Comparison of ENCODE assay signal across 8 mouse cellular contexts in the genomic region with DNA sequence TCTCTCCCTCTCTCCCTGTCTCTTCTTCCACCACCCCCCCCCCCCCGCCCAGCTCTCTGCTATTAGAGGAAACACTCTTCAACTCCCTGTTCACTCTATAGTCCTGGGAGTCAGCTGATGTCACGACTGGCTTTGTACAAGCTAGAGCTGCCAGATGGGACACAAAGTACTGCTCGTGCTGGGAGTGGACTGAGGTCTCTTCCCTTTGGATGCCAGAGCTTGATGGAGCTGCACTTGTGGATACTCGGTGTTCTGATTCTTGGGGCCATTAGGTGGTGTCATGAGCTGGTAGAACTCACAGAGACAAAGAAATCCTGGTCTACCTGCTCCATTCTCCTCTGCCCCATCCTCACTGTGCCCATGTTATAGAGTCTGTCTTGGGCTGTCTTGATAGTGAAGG.
DNase-seq lines count a peak whose midpoint lies in the region; ATAC-seq and TF ChIP-seq lines count a peak whose summit lies in the region.

No protein-coding gene starts in this region.

- H3K4me3 ChIP-seq in left cerebral cortex, adult 2 months, result no peak overlapping the region
- no peak overlapping the region for H3K4me3 ChIP-seq in embryonic facial prominence, embryonic 11.5 days (ENCODE audit: low read depth, low read length)
- no peak overlapping the region for H3K4me3 ChIP-seq in limb, embryonic 15.5 days

- no peak overlapping the region for H3K4me2 ChIP-seq in embryonic facial prominence, embryonic 11.5 days (ENCODE audit: low read depth, low read length)
- H3K4me2 ChIP-seq in limb, embryonic 15.5 days, result no peak overlapping the region

- H3K27ac ChIP-seq in left cerebral cortex, adult 2 months, result no peak overlapping the region
- H3K27ac ChIP-seq in embryonic facial prominence, embryonic 11.5 days (replicated peaks; ENCODE audit: low read depth, low read length), result no peak overlapping the region
- peak overlapping the region; percentile 57; the same call in 1 of the 2 replicates for H3K27ac ChIP-seq in limb, embryonic 15.5 days

- 0 out of 2 replicates have a peak, but pooled peaks cover 5% of the 10 kb centered on the region for H3K4me1 ChIP-seq in embryonic facial prominence, embryonic 11.5 days (ENCODE audit: control insufficient read depth, insufficient read depth, low read length)
- H3K4me1 ChIP-seq in limb, embryonic 15.5 days, result peaks cover 64% of the 10 kb centered on the region

- DNase-seq in adrenal gland, adult 2 months, result peak; percentile 20
- no peak for DNase-seq in adrenal gland, postnatal 25 days
- DNase-seq in left cerebral cortex, adult 2 months (ENCODE audit: extremely low spot score in 1 of 2, low spot score in 2 of 2), result no peak
- DNase-seq in left cerebral cortex, adult 9 months (ENCODE audit: low spot score in 2 of 2), result no peak
- DNase-seq in embryonic facial prominence, embryonic 11.5 days (ENCODE audit: low spot score), result peak; percentile 29
- DNase-seq in spleen, postnatal 14 days (ENCODE audit: low spot score in 2 of 2), result no peak
- no peak for DNase-seq in layer of hippocampus, adult 18-20 months (ENCODE audit: low spot score in 2 of 2)

- H3K36me3 ChIP-seq in embryonic facial prominence, embryonic 11.5 days (replicated peaks; ENCODE audit: control insufficient read depth, insufficient read depth, low read depth, low read length), result no peaks in the 10 kb centered on the region
- no peaks in the 10 kb centered on the region for H3K36me3 ChIP-seq in limb, embryonic 15.5 days

- no peak for ATAC-seq in embryonic facial prominence, embryonic 11.5 days (replicated peaks; ENCODE audit: insufficient number of reproducible peaks, low FRiP score, low TSS enrichment, low read depth)
- ATAC-seq in limb, embryonic 15.5 days (ENCODE audit: insufficient number of reproducible peaks, low FRiP score, low TSS enrichment, low read depth), result no peak

- peak; percentile 14; the same call in 1 of the 2 replicates for TF ChIP-seq CTCF in left cerebral cortex, adult 2 months (IDR thresholded peaks at IDR 0.05)

- WGBS in embryonic facial prominence, embryonic 11.5 days, result 25% methylated on average over 3 of the region's 4 CpGs
- WGBS in limb, embryonic 15.5 days, result 19% methylated on average over 3 of the region's 4 CpGs

- H3K9ac ChIP-seq in embryonic facial prominence, embryonic 11.5 days (replicated peaks; ENCODE audit: low read length), result no peak overlapping the region
- no peak overlapping the region for H3K9ac ChIP-seq in limb, embryonic 15.5 days

- intact Hi-C loops in left cerebral cortex, adult 2 months (cut with DNase I), result no loop called here

- no peaks in the 10 kb centered on the region for H3K9me3 ChIP-seq in embryonic facial prominence, embryonic 11.5 days (replicated peaks; ENCODE audit: control insufficient read depth, low read length)
- H3K9me3 ChIP-seq in limb, embryonic 15.5 days, result no peaks in the 10 kb centered on the region

- no peaks in the 10 kb centered on the region for H3K27me3 ChIP-seq in embryonic facial prominence, embryonic 11.5 days (ENCODE audit: control insufficient read depth, insufficient read depth, low read length)
- no peaks in the 10 kb centered on the region for H3K27me3 ChIP-seq in limb, embryonic 15.5 days

Comparison
In these comparisons a context has a peak if more than half of its experiments do, and no peak if none do; other contexts are left out.
1. DNase-seq: peak in adrenal gland, adult 2 months (single experiment) and embryonic facial prominence, embryonic 11.5 days (single experiment); none in adrenal gland, postnatal 25 days (single experiment), left cerebral cortex, adult 2 months (0 of 2), left cerebral cortex, adult 9 months (0 of 2), spleen, postnatal 14 days (0 of 2) and layer of hippocampus, adult 18-20 months (0 of 2).